Mouse (Mus musculus): ENCODE data around the gene Gm21789. TPM values are rescaled to one million over a fixed set of nuclear protein-coding genes. Genes with fewer than 3 reads are reported as not detected.
"Not testable (repeated sequence)": the region's sequence is repeated elsewhere in the genome, so short reads cannot be mapped to it uniquely, and the experiment has no call there.

Gm21789 gene
- not detected in 2 replicates for polyA plus RNA-seq (2015; fragmentation: Nextera tagmentation; extraction: Ambion mirVana)

- H3K36me3 ChIP-seq; H3K9me3 ChIP-seq (replicated peaks); H3K9ac ChIP-seq; H3K27me3 ChIP-seq; ATAC-seq (ENCODE audit: low read depth); H3K4me3 ChIP-seq (replicated peaks); H3K4me1 ChIP-seq (replicated peaks); H3K4me2 ChIP-seq; DNase-seq; H3K27ac ChIP-seq: not testable (repeated sequence)
- WGBS (ENCODE audit: insufficient replicate concordance): no CpG with 5 or more reads among the region's 1 CpGs
Observed at GRCm38 (mm10) chrX:32941468-32941867, at the start of gene Gm21789. Gene Gm21789 (plus strand): TSS chrX:32941768.

DNA sequence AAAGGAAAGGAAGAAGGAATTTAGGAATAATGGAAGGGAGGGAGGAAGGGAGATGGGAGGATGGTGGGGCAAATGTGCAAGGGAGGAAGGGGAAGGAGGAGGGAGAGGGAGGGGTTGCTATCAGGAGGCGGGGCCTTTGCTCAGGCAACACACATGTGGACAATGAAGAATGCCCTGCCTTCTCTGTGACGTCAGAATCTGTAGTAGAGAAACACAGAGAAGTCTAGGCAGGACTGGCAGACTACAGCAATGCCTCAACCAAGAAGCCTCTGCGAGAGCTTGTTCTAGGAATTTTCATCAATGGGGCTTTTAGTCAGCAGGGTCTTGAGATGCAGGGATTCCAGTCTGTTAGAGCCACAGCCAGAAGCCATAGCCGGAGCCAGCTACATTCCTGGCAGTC, 47.2 kb upstream of the Gm21789 start, which contains the start of gene Btbd35f30:
Gene Btbd35f30, plus strand, starts transcription at position 301 of the 400 bp plus-strand sequence.
- no CpG with 5 or more reads among the region's 4 CpGs for WGBS (ENCODE audit: insufficient replicate concordance)
- not testable (repeated sequence) for H3K4me2 ChIP-seq; H3K9ac ChIP-seq; H3K9me3 ChIP-seq (replicated peaks); H3K36me3 ChIP-seq; DNase-seq; ATAC-seq (ENCODE audit: low read depth); H3K27ac ChIP-seq; H3K27me3 ChIP-seq; H3K4me3 ChIP-seq (replicated peaks); H3K4me1 ChIP-seq (replicated peaks)

DNA sequence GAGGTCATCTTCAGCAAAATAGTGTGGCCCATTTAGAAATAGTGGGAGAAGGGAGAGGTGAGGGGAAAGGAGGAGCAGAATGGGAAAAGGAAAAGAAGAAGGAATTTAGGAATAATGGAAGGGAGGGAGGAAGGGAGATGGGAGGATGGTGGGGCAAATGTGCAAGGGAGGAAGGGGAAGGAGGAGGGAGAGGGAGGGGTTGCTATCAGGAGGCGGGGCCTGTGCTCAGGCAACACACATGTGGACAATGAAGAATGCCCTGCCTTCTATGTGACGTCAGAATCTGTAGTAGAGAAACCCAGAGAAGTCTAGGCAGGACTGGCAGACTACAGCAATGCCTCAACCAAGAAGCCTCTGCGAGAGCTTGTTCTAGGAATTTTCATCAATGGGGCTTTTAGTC, 32.0 kb downstream of the Gm21789 start, which contains the start of gene Btbd35f5:
Gene Btbd35f5, plus strand, starts transcription at position 301 of the 400 bp plus-strand sequence.
- H3K36me3 ChIP-seq; H3K4me3 ChIP-seq (replicated peaks); ATAC-seq (ENCODE audit: low read depth); H3K4me1 ChIP-seq (replicated peaks); H3K4me2 ChIP-seq; H3K27me3 ChIP-seq; DNase-seq; H3K9ac ChIP-seq; H3K27ac ChIP-seq; H3K9me3 ChIP-seq (replicated peaks): not testable (repeated sequence)
- WGBS (ENCODE audit: insufficient replicate concordance): no CpG with 5 or more reads among the region's 3 CpGs

Other genes with a start within 250 kb of the Gm21789 start
- gene Btbd35f21, start 215.7 kb upstream of the Gm21789 start, polyA plus RNA-seq (2015; fragmentation: Nextera tagmentation; extraction: Ambion mirVana): not detected in 2 replicates
- not detected in 2 replicates for gene Btbd35f30, start 47.1 kb upstream of the Gm21789 start, polyA plus RNA-seq (2015; fragmentation: Nextera tagmentation; extraction: Ambion mirVana)
- gene Btbd35f5, start 32.1 kb downstream of the Gm21789 start, polyA plus RNA-seq (2015; fragmentation: Nextera tagmentation; extraction: Ambion mirVana): not detected in 2 replicates